Mouse (Mus musculus): ENCODE measurements around the gene Etv3.

DNA sequence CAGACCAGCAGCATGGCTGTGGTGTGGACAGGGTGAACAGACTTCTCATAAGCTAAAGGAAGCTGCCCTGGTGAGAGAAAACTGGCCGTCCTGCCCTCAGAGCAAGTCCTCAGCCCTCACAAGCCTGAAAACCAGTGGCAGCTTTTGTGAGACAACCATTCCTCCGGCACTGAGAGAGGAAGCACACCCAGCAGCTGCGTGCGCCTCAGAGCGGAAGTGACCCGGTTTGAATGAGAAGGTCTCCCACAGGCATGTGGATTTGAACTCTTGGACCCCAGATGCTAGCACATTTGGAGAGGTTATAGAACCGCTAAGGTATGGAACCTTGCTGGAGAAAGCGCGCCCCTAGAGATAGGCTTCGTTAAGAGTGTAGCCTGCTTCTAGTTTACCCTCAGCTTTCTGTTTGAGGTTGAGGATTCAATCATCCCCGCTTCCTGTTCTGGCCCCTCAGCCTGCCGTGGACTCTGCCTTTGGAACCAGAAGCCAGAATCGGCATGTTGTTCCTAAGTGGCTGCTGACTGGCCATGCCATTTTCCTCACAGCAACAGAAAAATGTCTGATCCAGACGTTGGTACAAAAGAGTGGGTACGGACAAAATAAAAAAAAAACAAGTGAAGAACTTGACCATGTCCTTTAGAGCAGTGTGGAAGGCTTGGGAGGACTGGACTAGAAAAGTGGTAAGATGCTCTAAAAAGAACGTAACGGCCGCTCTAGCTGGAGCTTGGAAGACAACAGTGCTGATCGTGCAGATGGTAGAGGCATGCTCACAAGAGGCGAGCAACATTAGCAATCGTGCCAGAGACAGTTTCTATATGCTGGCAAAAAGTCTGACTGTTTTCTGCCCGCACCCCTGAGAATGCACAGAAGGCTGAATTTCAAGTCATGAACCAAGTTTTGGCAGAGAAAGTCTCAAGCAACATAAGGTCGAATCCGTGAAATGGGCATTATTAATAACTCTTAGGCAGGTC is 24.8 kb upstream of the Etv3 start:
- TF ChIP-seq POLR2A (IDR thresholded peaks at IDR 0.05; ENCODE audit: insufficient read depth, low read depth, low read length) (no peak), CTCF (IDR thresholded peaks at IDR 0.05; ENCODE audit: insufficient read depth, low read depth, low read length) (no peak)

Data from olfactory bulb, adult 2 months (tissue).